15 mouse cellular contexts compared by ENCODE assay signal in genomic region chr8:94923405-94923804, GRCm38 (mm10). TPM values are rescaled to one million over a fixed set of nuclear protein-coding genes. Genes with fewer than 3 reads are reported as not detected.
DNase-seq lines count a peak whose midpoint lies in the region; ATAC-seq and TF ChIP-seq lines count a peak whose summit lies in the region.
"Had no signal": no experiment of that assay in that cellular context is flagged by ENCODE, and none has a peak within 500 bp of the region (broad histone marks: within the 10 kb centered on the region; RNA-seq: fewer than 3 reads in every experiment).

Gene Adgrg5, plus strand, starts transcription at chr8:94923694.

- no peak for DNase-seq in hindbrain, embryonic 10.5 days (ENCODE audit: low spot score)
- no peak for DNase-seq in hindbrain, postnatal 0 days (ENCODE audit: low spot score)
- peak; percentile 59 for DNase-seq in 416B (ENCODE audit: low read depth)
- DNase-seq in testis, postnatal 10 days (ENCODE audit: low spot score), result no peak
- no peak for DNase-seq in layer of hippocampus, adult 2 months (ENCODE audit: low spot score in 2 of 2)
- DNase-seq: cerebellum, adult 8-10 months; gastrocnemius, postnatal 14 days; layer of hippocampus, postnatal 36 days had no signal

- peaks cover 16% of the 10 kb centered on the region; the same call in 1 of the 2 replicates for H3K4me1 ChIP-seq in hindbrain, embryonic 10.5 days (replicated peaks)
- no peaks in the 10 kb centered on the region for H3K4me1 ChIP-seq in hindbrain, postnatal 0 days (ENCODE audit: insufficient read depth, low read length)
- peaks cover 62% of the 10 kb centered on the region for H3K4me1 ChIP-seq in E14TG2a.4 (replicated peaks; ENCODE audit: low read depth, low read length)
- peaks cover 58% of the 10 kb centered on the region for H3K4me1 ChIP-seq in liver, embryonic 12.5 days

- H3K27me3 ChIP-seq in hindbrain, embryonic 10.5 days (ENCODE audit: insufficient read depth, poor library complexity, severe bottlenecking), result peaks cover 20% of the 10 kb centered on the region
- no peaks in the 10 kb centered on the region for H3K27me3 ChIP-seq in hindbrain, postnatal 0 days (ENCODE audit: insufficient read depth, low read length)
- H3K27me3 ChIP-seq in E14TG2a.4 (ENCODE audit: insufficient read depth, low read length), result peaks cover 9% of the 10 kb centered on the region
- H3K27me3 ChIP-seq in liver, embryonic 12.5 days (replicated peaks), result no peaks in the 10 kb centered on the region
- H3K27me3 ChIP-seq: forebrain, embryonic 12.5 days; limb, embryonic 13.5 days had no signal

- no peak within 1 kb of the TSS for H3K4me2 ChIP-seq in hindbrain, postnatal 0 days (ENCODE audit: low read depth, low read length)
- peak within 1 kb of the TSS; percentile 47 for H3K4me2 ChIP-seq in liver, embryonic 12.5 days
- H3K4me2 ChIP-seq: forebrain, embryonic 12.5 days; hindbrain, embryonic 15.5 days; limb, embryonic 13.5 days had no signal

- no peak within 1 kb of the TSS for H3K4me3 ChIP-seq in hindbrain, embryonic 10.5 days
- H3K4me3 ChIP-seq in hindbrain, postnatal 0 days (ENCODE audit: low read length), result no peak within 1 kb of the TSS
- H3K4me3 ChIP-seq in E14TG2a.4 (replicated peaks; ENCODE audit: low read length), result peak within 1 kb of the TSS; percentile 54
- no peak within 1 kb of the TSS for H3K4me3 ChIP-seq in liver, embryonic 12.5 days
- no peak within 1 kb of the TSS for H3K4me3 ChIP-seq in layer of hippocampus, adult 2 months
- H3K4me3 ChIP-seq: forebrain, embryonic 12.5 days; hindbrain, embryonic 15.5 days; limb, embryonic 13.5 days had no signal

- no peaks in the 10 kb centered on the region for H3K9me3 ChIP-seq in hindbrain, embryonic 10.5 days
- no peaks in the 10 kb centered on the region for H3K9me3 ChIP-seq in hindbrain, postnatal 0 days (ENCODE audit: low read length)
- H3K9me3 ChIP-seq in E14TG2a.4 (ENCODE audit: low read length), result no peaks in the 10 kb centered on the region
- H3K9me3 ChIP-seq in liver, embryonic 12.5 days (replicated peaks), result no peaks in the 10 kb centered on the region
- H3K9me3 ChIP-seq: forebrain, embryonic 12.5 days; hindbrain, embryonic 15.5 days; limb, embryonic 13.5 days had no signal

- no peak for TF ChIP-seq CTCF in hindbrain, postnatal 0 days (IDR thresholded peaks at IDR 0.05; ENCODE audit: low read depth)
- no peak for TF ChIP-seq CTCF in E14TG2a.4 (conservative IDR thresholded peaks at IDR 0.05; ENCODE audit: low read length)
- TF ChIP-seq CTCF in layer of hippocampus, adult 2 months (conservative IDR thresholded peaks at IDR 0.05), result no peak

- no peak for ATAC-seq in hindbrain, postnatal 0 days
- ATAC-seq in liver, embryonic 12.5 days, result no peak

- H3K27ac ChIP-seq in hindbrain, embryonic 10.5 days, result 0 out of 2 replicates have a peak within 1 kb of the TSS, but pooled peaks have one; percentile 30
- H3K27ac ChIP-seq in hindbrain, postnatal 0 days, result no peak within 1 kb of the TSS
- peak within 1 kb of the TSS; percentile 77 for H3K27ac ChIP-seq in liver, embryonic 12.5 days
- no peak within 1 kb of the TSS for H3K27ac ChIP-seq in layer of hippocampus, adult 2 months
- H3K27ac ChIP-seq: forebrain, embryonic 12.5 days; hindbrain, embryonic 15.5 days; kidney, postnatal 0 days; limb, embryonic 13.5 days had no signal

- H3K36me3 ChIP-seq in hindbrain, embryonic 10.5 days, result no peaks in the 10 kb centered on the region
- H3K36me3 ChIP-seq in hindbrain, postnatal 0 days (ENCODE audit: insufficient read depth, low read length), result no peaks in the 10 kb centered on the region
- no peaks in the 10 kb centered on the region for H3K36me3 ChIP-seq in E14TG2a.4 (ENCODE audit: insufficient read depth, low read length)
- no peaks in the 10 kb centered on the region for H3K36me3 ChIP-seq in liver, embryonic 12.5 days
- H3K36me3 ChIP-seq: forebrain, embryonic 12.5 days; hindbrain, embryonic 15.5 days; limb, embryonic 13.5 days had no signal

- WGBS in hindbrain, embryonic 10.5 days, result 44% methylated on average over 8 of the region's 8 CpGs
- WGBS in hindbrain, postnatal 0 days, result 46% methylated on average over 5 of the region's 8 CpGs
- WGBS in liver, embryonic 12.5 days (ENCODE audit: insufficient replicate concordance), result 24% methylated on average over 7 of the region's 8 CpGs

- no peak within 1 kb of the TSS for H3K9ac ChIP-seq in hindbrain, postnatal 0 days (replicated peaks; ENCODE audit: low read length)
- H3K9ac ChIP-seq in liver, embryonic 12.5 days, result no peak within 1 kb of the TSS; the same call in 1 of the 2 replicates
- H3K9ac ChIP-seq: forebrain, embryonic 12.5 days; hindbrain, embryonic 15.5 days; limb, embryonic 13.5 days had no signal

RNA-seq across cellular contexts. Expression of gene Adgrg5, which starts in this region (rescaled TPM):
- polyA plus RNA-seq in hindbrain, embryonic 10.5 days (2016; fragmentation: Nextera tagmentation; extraction: Ambion mirVana), result 0.22 and 0.68 TPM in 2 replicates
- not detected in 2 replicates for total RNA-seq in hindbrain, postnatal 0 days (2014; rRNA removed)
- 0.11 TPM in 1 of 2 replicates, not detected in the other for polyA plus RNA-seq in hindbrain, postnatal 0 days (2015; fragmentation: Nextera tagmentation; extraction: Ambion mirVana)
- polyA plus RNA-seq in liver, embryonic 12.5 days (2016; fragmentation: Nextera tagmentation; extraction: Ambion mirVana), result 0.90 and 0.91 TPM in 2 replicates
- not detected for total RNA-seq in layer of hippocampus, adult 2 months (2021)
- total RNA-seq: gastrocnemius, postnatal 14 days; layer of hippocampus, postnatal 36 days had no signal
- polyA plus RNA-seq: embryonic facial prominence, embryonic 11.5 days; forebrain, embryonic 12.5 days; kidney, postnatal 0 days had no signal

Comparison
In these comparisons a context has a peak if more than half of its experiments do, and no peak if none do; other contexts are left out.
1. H3K27ac ChIP-seq: peak in hindbrain, embryonic 10.5 days (single experiment) and liver, embryonic 12.5 days (single experiment); none in hindbrain, postnatal 0 days (single experiment) and layer of hippocampus, adult 2 months (single experiment).